Mouse (Mus musculus): ENCODE measurements around the gene Porcn.

Porcn gene

DNA sequence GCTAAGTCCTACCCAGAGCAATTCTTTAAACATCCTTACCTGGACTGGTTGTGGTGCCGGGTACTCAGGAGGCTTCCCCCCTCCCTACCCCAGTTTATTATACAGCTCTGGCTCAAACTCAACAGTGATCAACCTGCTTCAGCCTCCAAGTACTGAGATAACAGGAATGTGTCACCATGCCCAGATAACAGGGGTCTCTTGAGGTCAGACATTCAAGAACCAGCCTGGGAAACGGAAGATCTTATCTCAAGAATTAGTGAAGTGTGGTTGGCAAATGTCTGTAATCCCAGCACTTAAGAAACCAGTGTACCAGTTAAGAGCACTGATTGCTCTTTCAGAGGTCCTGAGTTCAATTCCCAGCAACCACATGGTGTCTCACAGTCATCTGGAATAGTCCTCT, 11.8 kb upstream of the Porcn start:
- POLR2A ChIA-PET: interaction anchor here in 3 of 4 experiments (1.1 to 9.6 kb wide), 7 partner anchors 10 to 73 kb away, joined by 3 to 89 read pairs (median 5); partner anchors contain the start of genes Ftsj1 (in 1 of the 3), Porcn (in 1 of the 3) and Rbm3 (in 1 of the 3)
- CTCF ChIA-PET: no interaction called here

DNA sequence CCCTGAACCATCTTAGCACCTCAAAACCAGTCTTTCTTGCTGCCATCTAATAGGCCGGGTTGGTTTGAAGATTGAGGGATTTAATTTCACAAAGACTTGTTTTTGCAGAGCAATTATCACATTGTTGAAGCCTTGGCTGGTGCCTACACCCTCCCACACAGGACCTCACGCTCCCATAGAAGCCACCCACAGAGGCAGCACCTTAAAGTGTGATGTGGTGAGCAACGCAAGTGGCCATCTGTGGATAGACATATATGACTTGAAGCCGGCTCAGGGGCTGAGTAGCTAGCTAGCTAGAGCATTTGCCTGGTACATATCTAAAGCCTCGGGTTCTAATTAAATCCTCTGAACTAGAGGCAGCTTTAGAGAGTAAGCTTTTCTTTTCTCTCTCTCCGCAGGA, 11.1 kb upstream of the Porcn start:
- CTCF ChIA-PET: no interaction called here
- POLR2A ChIA-PET: interaction anchor here in 2 of 4 experiments (1.0 to 9.6 kb wide), 5 partner anchors 8 to 80 kb away, joined by 3 to 89 read pairs (median 4); partner anchors contain the start of gene Porcn (in 1 of the 2)

DNA sequence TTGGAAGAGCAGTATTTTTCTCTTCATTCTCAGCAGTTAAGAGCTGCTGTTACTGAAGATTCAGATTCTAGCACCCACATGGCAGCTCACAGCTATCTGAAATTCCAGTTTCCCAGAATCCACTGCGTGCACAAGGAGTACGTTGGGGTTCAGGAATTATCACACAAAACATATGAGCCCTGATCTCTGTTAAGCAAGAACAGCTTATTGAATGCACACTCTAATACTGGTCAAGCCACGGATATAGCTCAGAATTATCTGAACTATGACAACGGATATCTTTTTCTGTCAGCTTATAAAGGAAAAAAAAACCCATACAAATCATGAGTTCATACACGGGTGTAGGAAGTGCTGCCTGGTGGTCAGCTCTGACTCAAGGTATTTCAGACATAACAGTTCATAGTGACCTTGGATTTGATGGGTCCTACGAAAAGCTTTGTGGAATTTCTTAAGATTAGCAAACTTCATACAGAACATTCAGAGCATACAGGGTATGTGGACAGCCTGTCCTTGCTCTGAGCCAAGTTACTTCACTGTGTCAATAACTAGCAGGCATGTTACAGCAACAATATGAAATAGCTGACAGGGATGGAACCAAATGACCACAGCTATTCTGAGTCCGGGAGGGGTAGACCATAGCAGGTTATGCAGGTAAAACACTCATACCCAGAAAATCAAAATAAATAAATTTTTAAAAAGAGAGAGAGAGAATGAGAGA, 5.3 kb upstream of the Porcn start:
- ChIA-PET CTCF (no interaction called here), POLR2A (interaction anchor here in 2 of 4 experiments (0.5 to 6.9 kb wide), 3 partner anchors 9 to 144 kb away, joined by 3 to 89 read pairs (median 6); no protein-coding TSS in a partner anchor)

DNA sequence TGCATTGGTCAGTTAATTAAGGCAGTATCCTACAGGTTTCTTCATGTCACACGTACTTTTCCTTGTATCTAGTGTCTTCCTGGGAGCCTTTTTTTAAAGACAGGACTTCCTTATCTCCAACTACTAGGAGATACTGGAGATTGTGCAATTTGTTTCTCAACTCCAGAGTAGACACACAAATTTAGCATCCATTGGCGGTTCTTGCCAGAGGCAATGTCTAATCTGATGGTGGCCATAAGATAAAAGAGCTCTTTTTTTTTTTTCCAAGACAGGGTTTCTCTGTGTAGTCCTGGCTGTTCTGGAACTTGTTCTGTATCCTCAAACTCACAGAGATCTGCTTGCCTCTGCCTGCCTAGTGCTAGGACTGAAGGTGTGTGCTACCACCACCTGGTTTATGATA, 3.4 kb upstream of the Porcn start:
- ChIA-PET POLR2A (interaction anchor here in 3 of 4 experiments (0.6 to 6.9 kb wide), 5 partner anchors 10 to 41 kb away, joined by 3 to 89 read pairs (median 4); no protein-coding TSS in a partner anchor), CTCF (no interaction called here)

DNA sequence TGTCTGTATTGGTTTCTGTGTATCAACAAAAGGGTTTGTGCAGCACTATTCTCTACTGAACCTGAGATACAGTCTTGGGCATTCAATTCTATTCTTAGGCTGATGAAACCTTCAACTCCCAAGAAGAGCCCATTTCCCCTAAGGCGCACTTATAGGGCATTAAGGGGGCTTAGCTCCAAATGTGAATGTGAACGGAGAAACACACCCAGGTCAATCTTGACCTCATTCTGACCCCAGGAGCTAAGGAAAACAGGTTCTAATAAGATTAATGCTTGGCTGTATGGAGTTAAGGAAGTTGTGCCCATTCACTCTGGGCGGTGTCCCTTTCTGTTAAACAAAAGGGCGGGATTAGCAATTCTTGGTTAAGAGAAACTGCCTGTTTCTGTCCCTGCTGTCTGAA, 899 bp upstream of the Porcn start:
- CTCF ChIA-PET: interaction anchor here in 2 of 4 experiments (0.7 to 1.5 kb wide), 4 partner anchors 12 to 190 kb away, joined by 3 to 7 read pairs (median 4); no protein-coding TSS in a partner anchor
- POLR2A ChIA-PET: interaction anchor here (0.6 to 6.9 kb wide), 28 partner anchors 10 to 891 kb away, joined by 3 to 89 read pairs (median 6); partner anchors contain the start of genes Rbm3 (in 2 of the 4) and Ebp (in 1 of the 4)

DNA sequence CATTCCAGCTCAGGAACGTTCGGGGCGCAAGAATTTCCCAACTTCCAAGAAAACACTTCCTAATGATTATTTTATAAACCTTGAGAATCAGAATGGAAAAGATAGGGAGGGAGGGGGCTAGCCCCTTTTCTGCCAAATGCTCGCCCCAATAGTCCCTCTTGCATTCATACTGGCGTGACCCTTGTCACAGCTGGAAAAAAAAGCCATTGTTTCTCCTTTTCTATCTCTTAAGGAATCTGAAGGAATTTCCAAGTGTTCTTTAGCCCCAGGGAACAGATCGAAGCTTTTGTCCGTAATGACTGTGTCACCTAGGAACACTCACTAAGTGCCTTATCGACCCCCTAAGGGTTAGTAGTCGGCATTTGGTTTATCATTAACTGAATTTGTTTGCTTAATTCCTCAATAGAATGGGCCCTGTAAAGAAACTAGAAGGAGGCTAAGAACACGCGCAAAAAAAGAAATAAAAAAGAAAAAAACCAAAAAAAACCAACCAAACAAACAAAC, 421 bp upstream of the Porcn start:
- ChIA-PET CTCF (interaction anchor here in 2 of 4 experiments (0.7 to 1.5 kb wide), 4 partner anchors 13 to 190 kb away, joined by 3 to 7 read pairs (median 4); no protein-coding TSS in a partner anchor), POLR2A (interaction anchor here (0.6 to 6.9 kb wide), 31 partner anchors 9 to 890 kb away, joined by 3 to 89 read pairs (median 6); partner anchors contain the start of genes Rbm3 (in 2 of the 4) and Ebp (in 1 of the 4))

DNA sequence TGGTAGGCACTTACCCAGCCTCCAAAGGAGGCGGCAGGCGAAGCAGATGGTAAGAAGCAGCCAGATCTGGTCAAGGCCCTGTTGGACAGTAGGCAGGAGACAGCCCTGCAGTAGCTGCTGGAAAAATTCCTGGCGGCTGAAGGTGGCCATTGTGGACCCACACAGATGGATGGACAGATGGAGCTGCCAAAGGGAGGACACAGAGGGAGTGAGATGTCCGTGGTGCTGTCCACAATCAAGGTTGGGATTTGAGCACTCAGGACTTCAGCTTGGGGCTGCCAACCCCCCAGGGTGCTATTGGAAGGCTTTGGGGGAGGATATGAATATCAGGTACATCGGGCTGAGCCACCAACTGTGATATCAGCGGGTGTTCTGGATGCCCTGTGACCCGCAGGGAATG, 774 bp downstream of the Porcn start:
- ChIA-PET CTCF (interaction anchor here in 2 of 4 experiments (0.6 kb wide), 2 partner anchors 21 to 412 kb away, joined by 3 read pairs; no protein-coding TSS in a partner anchor), POLR2A (interaction anchor here (0.6 to 6.9 kb wide), 16 partner anchors 8 to 65 kb away, joined by 3 to 89 read pairs (median 5); partner anchors contain the start of genes Ebp (in 1 of the 4) and Rbm3 (in 1 of the 4))

DNA sequence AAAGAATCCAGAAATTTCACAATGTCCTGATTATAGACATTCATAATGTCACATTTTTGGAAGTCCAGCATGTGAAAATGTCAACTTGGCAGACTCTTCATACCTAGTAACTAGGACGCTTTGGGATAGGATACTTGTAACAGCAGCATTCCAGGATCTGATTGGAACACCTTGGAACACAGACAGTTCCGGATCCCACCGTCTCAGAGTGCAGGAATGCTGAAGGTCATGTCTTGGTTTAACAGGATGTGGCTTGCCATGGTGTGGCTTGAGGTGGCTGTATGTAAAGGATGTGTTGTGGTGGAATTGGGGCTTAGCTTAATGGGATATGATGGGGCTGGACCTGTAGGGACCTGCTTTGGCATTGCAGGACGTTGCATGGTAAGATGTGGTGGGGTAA, 1.2 kb downstream of the Porcn start:
- CTCF ChIA-PET: no interaction called here
- POLR2A ChIA-PET: interaction anchor here (0.6 to 6.9 kb wide), 8 partner anchors 8 to 65 kb away, joined by 3 to 89 read pairs (median 8); partner anchors contain the start of gene Ebp (in 1 of the 4)

DNA sequence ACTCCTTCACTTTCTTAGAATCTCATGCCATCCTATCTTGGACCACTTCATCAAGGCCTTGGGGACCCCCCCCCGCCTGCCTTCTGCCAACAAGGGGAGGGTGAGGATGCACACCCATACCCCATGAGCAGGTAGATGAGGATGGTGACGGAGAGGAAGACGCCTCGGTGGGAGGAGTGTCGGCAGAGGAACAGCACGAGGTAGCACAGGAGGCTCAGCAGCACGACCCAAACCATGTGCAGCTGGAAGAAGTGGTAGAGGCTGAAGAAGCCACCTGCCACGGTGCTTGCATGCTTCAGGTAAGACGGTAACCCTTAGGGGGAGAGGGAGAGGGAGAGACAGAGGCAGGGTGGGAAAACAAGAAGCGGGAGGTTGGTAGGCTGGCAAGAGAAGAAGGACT, 2.2 kb downstream of the Porcn start:
- ChIA-PET CTCF (no interaction called here), POLR2A (interaction anchor here in 1 of 4 experiments (0.9 kb wide), 1 partner anchor 58 kb away, joined by 3 read pairs; no protein-coding TSS in a partner anchor)

DNA sequence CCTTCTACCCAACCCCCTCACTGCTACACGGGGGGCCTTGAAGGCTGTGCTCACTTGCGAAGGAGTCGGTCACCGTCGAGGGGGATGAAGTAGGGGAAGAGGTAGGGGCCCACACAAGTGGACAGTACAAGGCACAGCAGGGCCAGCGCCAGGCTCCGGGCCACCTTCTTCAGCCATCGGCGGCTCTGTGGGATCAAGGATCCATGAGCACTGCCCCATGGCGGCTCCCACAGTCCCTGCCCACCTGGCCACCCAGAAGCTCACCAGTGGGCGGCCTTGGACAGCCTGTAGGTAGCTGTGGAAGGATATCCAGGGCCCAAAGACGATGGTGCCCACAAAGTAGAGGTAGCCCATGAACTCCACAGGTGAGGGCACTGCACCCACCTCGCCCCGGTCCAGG, 3.2 kb downstream of the Porcn start:
- ChIA-PET CTCF (no interaction called here), POLR2A (interaction anchor here in 1 of 4 experiments (0.6 kb wide), 1 partner anchor 58 kb away, joined by 3 read pairs; the partner anchor contains the start of gene Rbm3)

DNA sequence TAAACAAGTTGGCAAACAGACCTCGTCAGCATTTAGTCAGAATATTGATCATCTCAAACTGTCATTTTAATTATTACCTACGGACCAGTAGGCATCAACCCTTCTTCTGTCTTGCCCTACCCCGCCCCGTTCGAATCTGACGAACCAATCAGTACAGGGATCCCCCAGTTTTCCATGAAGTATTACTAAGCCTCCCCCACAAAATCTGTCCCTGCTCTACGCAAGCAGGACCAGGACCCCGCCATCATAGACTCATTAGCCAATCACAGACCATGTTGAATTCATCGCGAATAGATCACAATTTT, 13.0 kb downstream of the Porcn start, which contains the start of gene Ebp:
Gene Ebp, minus strand, starts transcription at position 94 of the 305 bp plus-strand sequence.
- CTCF ChIA-PET: no interaction called here

DNA sequence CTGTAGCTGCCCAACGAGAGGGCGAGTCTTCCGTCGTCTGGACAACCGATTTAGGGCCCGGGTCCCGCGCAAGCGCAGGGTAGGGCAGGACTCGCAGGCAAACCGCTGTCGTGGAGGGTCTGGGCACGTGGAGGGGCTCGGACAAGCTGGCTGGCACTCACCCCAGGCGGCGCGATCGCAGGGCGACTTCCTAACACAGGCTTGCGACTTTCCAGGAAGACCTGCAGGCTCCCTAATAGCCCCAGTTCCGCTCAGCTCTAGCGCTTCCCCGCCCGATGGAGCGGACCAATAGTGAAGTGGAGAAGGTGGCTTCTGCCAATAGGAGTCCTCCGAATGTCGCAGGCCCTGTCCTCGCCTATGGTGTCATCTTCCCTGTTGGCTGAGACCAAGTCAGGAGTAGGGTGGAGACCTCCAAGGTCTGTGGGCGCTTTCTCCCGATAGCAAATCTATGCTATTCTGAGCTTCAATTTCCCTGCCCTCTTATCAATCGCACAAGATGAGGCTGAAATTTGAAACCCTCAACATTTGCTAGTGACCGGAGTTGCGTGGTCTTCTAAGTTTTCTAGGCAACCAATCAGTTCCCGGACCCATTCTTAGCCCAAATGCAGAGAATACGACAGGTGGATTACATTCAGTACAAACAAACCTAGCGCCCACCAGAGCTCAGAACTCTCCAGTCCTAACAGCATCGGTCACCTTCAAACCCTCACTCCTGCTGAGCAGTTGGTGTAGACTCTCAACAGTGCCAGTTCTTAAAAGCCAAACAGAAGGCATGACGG, 13.5 kb downstream of the Porcn start:
- CTCF ChIA-PET: interaction anchor here in 1 of 4 experiments (1.0 kb wide), 1 partner anchor 52 kb away, joined by 3 read pairs; no protein-coding TSS in a partner anchor

More for the DNA sequence above, 13.0 kb downstream of the Porcn start, which contains the start of gene Ebp:
- POLR2A ChIA-PET: interaction anchor here (0.7 to 4.1 kb wide), 19 partner anchors 10 to 246 kb away, joined by 3 to 27 read pairs (median 5); partner anchors contain the start of genes Rbm3 (in 2 of the 4), Wdr13 (in 2 of the 4), Hdac6 (in 1 of the 4) and Porcn (in 1 of the 4)

DNA sequence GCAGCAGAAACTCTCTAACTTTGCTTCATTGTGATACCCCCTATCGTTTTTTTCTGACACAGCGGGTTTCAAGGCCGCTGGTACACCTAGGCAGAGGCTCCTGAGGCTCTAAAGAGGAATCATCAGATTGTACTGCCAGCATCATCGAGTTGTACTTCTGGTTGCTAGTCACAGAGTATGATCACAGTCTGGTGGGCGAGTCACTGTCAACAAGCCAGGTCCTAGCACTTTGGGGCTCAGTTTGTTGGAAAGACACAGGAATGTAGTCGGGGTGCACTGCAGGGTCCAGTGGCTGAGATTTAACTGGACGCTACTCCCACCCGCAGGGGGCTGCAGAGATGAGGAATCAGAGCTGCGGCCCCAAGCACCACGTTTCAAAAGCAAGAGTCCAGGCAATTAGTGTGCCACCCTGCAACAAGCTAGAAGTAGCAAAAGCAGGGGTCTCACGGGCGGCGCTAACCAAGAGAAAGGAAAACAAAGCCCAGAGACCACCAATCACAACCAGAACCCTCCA, 14.1 kb downstream of the Porcn start:
- ChIA-PET CTCF (interaction anchor here in 1 of 4 experiments (1.0 kb wide), 1 partner anchor 52 kb away, joined by 3 read pairs; no protein-coding TSS in a partner anchor), POLR2A (interaction anchor here (0.6 to 4.1 kb wide), 49 partner anchors 8 to 495 kb away, joined by 3 to 27 read pairs (median 4); partner anchors contain the start of genes Rbm3 (in 3 of the 4), Porcn (in 2 of the 4), Gpkow (in 1 of the 4) and Hdac6 (in 1 of the 4))

More for the DNA sequence above, 13.5 kb downstream of the Porcn start:
- POLR2A ChIA-PET: interaction anchor here (0.6 to 4.1 kb wide), 44 partner anchors 8 to 496 kb away, joined by 3 to 27 read pairs (median 5); partner anchors contain the start of genes Rbm3 (in 3 of the 4), Porcn (in 2 of the 4), Wdr13 (in 2 of the 4) and Gpkow (in 1 of the 4)

DNA sequence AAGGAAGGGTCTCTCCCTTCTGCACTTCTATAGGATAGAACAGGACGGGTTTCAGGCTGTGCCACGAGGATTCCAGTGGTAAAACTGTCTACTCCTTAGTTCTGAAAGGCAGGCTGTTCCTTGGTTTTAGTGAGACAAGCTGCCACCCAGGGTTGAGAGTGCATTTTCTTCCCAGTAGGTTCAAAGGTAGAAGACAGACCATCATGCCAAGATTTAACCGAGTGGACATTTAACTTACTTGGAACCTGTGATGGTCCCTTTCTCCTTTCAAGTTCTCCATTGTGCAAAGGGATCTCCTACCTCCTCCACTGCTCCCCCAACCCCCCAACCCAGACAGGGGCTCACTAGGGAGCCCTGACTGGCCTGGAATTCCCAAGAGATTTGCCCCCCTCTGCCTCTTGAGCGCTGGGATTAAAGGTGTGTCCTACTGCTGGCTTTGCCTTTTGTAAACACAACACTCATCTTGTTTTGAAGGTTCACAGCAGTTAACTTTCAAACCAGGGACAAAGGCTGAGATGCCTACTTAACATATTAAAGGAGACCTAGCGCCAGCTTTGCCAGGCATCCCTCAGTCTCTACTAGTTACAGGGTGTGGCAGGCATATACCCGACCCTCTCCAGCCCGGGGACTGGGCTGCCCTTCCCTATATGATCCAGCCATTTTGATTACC, 23.3 kb downstream of the Porcn start:
- CTCF ChIA-PET: no interaction called here
- POLR2A ChIA-PET: interaction anchor here in 3 of 4 experiments (0.6 to 2.6 kb wide), 11 partner anchors 9 to 56 kb away, joined by 3 to 19 read pairs (median 5); partner anchors contain the start of genes Ebp (in 2 of the 3), Porcn (in 1 of the 3) and Rbm3 (in 1 of the 3)

DNA sequence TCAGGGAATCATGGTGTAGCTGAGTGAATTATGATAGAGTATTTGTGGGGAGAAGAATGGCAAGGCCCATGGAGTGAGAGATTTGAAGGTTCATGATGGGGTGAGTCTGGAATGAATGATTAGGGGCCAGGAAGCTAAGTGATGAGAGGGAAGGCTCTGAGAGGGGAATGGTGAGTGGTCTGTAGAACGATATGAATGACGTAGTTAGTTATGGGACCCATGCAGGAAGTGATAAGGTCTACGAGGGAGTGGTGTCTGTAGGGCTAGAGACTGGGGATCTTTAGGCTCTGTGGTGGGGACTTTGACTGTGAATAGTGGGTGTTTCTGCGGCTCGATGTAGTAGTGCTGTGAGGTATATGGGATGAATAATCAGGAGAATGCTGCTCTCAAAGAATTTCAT, 26.7 kb downstream of the Porcn start:
- ChIA-PET CTCF (interaction anchor here in 1 of 4 experiments (0.6 kb wide), 1 partner anchor 789 kb away, joined by 4 read pairs; no protein-coding TSS in a partner anchor), POLR2A (interaction anchor here in 2 of 4 experiments (1.0 to 1.3 kb wide), 3 partner anchors 13 to 34 kb away, joined by 3 read pairs; partner anchors contain the start of gene Rbm3 (in 1 of the 2))

DNA sequence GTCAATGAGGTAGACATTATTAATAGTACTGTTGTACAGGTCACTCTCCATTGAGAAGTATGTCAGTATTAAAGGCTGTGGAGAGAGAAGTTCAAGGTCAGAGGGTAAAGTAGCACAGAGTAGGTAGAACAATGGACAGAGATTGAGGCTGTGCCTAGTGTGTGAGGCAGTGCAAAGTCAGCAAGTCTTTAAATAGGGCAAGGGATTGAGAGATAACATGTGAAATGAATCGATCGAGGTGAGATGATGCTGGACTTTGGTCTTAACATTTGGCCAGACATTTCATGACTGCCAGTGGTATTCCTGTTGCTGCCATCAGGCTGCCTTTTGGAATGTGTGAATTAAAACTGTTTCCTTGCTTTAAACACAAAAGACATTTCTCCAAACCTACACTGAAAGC, 27.5 kb downstream of the Porcn start:
- POLR2A ChIA-PET: interaction anchor here in 1 of 4 experiments (1.1 to 1.3 kb wide), 2 partner anchors 13 to 17 kb away, joined by 3 read pairs; no protein-coding TSS in a partner anchor

More for the DNA sequence above, 27.5 kb downstream of the Porcn start:
- CTCF ChIA-PET: interaction anchor here in 1 of 4 experiments (0.6 kb wide), 1 partner anchor 789 kb away, joined by 4 read pairs; no protein-coding TSS in a partner anchor

Measured in embryonic stem cell, embryonic (primary cell).